Mouse (Mus musculus): ENCODE results near the gene Psmd7. TPM values are rescaled to one million over a fixed set of nuclear protein-coding genes. Genes with fewer than 3 reads are reported as not detected.

The Psmd7 gene
- polyA plus RNA-seq, 1 experiment from 2014 or later = 99.8 TPM

DNA sequence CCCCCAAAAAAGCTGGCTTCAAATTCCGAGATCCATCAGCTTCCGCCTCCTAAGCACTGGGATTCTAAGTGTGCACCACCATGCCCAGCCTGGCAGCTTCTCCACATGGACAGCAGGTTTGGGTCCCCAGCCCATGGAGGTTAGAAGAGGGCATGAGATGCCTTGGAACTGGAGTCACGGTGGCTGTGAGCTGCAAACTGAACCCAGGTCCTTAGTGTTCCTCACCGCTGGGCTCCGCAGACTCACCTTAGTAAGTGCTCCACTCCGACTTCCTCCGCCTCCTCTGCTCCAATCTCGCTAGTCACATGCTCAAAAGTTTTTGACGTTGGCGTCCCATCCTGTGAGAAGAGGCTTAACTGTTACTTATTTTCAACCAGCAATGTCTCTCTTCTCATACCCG, 6.1 kb downstream of the Psmd7 start:
- H3K27me3 ChIP-seq (ENCODE audit: control insufficient read depth, insufficient read depth, low read depth, low read length) = no peaks in the 10 kb centered on the region
- no peak overlapping the region for H3K4me3 ChIP-seq (ENCODE audit: low read depth, low read length)
- H3K27ac ChIP-seq (ENCODE audit: low read length) = no peak overlapping the region
- H3K9me3 ChIP-seq (replicated peaks; ENCODE audit: control insufficient read depth, low read length) = no peaks in the 10 kb centered on the region
- H3K4me1 ChIP-seq (ENCODE audit: control insufficient read depth, low read depth, low read length) = peaks cover 26% of the 10 kb centered on the region
- no peak overlapping the region for H3K9ac ChIP-seq (ENCODE audit: low read depth, low read length)
- no peak for ATAC-seq (ENCODE audit: low read depth)
- no peak overlapping the region for H3K4me2 ChIP-seq (ENCODE audit: low read depth, low read length)
- H3K36me3 ChIP-seq (ENCODE audit: control insufficient read depth, insufficient read depth) = peaks cover 56% of the 10 kb centered on the region
- WGBS (ENCODE audit: insufficient replicate concordance) = 86% methylated on average over 11 of the region's 11 CpGs

GRCm38 (mm10) chr8:107581536-107581935, 6.7 kb downstream of the Psmd7 start:
- no peak overlapping the region for H3K27ac ChIP-seq (ENCODE audit: low read length)
- WGBS (ENCODE audit: insufficient replicate concordance) = 89% methylated on average over 4 of the region's 4 CpGs
- H3K4me2 ChIP-seq (ENCODE audit: low read depth, low read length) = no peak overlapping the region
- H3K4me3 ChIP-seq (ENCODE audit: low read depth, low read length) = no peak overlapping the region
- no peak for ATAC-seq (ENCODE audit: low read depth)
- peaks cover 56% of the 10 kb centered on the region for H3K36me3 ChIP-seq (ENCODE audit: control insufficient read depth, insufficient read depth)
- peaks cover 27% of the 10 kb centered on the region for H3K4me1 ChIP-seq (ENCODE audit: control insufficient read depth, low read depth, low read length)
- H3K9me3 ChIP-seq (replicated peaks; ENCODE audit: control insufficient read depth, low read length) = no peaks in the 10 kb centered on the region
- no peak overlapping the region for H3K9ac ChIP-seq (ENCODE audit: low read depth, low read length)
- H3K27me3 ChIP-seq (ENCODE audit: control insufficient read depth, insufficient read depth, low read depth, low read length) = no peaks in the 10 kb centered on the region

GRCm38 (mm10) chr8:107580879-107581278, 7.4 kb downstream of the Psmd7 start:
- Histone ChIP-seq H3K36me3 (ENCODE audit: control insufficient read depth, insufficient read depth) (peaks cover 56% of the 10 kb centered on the region), H3K4me3 (ENCODE audit: low read depth, low read length) (no peak overlapping the region), H3K27ac (ENCODE audit: low read length) (no peak overlapping the region), H3K9ac (ENCODE audit: low read depth, low read length) (no peak overlapping the region), H3K4me2 (ENCODE audit: low read depth, low read length) (no peak overlapping the region), H3K4me1 (ENCODE audit: control insufficient read depth, low read depth, low read length) (peaks cover 24% of the 10 kb centered on the region), H3K9me3 (replicated peaks; ENCODE audit: control insufficient read depth, low read length) (no peaks in the 10 kb centered on the region), H3K27me3 (ENCODE audit: control insufficient read depth, insufficient read depth, low read depth, low read length) (no peaks in the 10 kb centered on the region)
- WGBS (ENCODE audit: insufficient replicate concordance) = 87% methylated on average over 13 of the region's 13 CpGs
- no peak for ATAC-seq (ENCODE audit: low read depth)

GRCm38 (mm10) chr8:107578541-107578940, 9.7 kb downstream of the Psmd7 start:
- Histone ChIP-seq H3K4me1 (ENCODE audit: control insufficient read depth, low read depth, low read length) (peaks cover 22% of the 10 kb centered on the region), H3K9ac (ENCODE audit: low read depth, low read length) (no peak overlapping the region), H3K9me3 (replicated peaks; ENCODE audit: control insufficient read depth, low read length) (no peaks in the 10 kb centered on the region), H3K4me2 (ENCODE audit: low read depth, low read length) (no peak overlapping the region), H3K27me3 (ENCODE audit: control insufficient read depth, insufficient read depth, low read depth, low read length) (no peaks in the 10 kb centered on the region), H3K4me3 (ENCODE audit: low read depth, low read length) (no peak overlapping the region), H3K36me3 (ENCODE audit: control insufficient read depth, insufficient read depth) (peaks cover 39% of the 10 kb centered on the region), H3K27ac (ENCODE audit: low read length) (peak overlapping the region; percentile 36)
- WGBS (ENCODE audit: insufficient replicate concordance) = 71% methylated on average over 8 of the region's 8 CpGs
- no peak for ATAC-seq (ENCODE audit: low read depth)

DNA sequence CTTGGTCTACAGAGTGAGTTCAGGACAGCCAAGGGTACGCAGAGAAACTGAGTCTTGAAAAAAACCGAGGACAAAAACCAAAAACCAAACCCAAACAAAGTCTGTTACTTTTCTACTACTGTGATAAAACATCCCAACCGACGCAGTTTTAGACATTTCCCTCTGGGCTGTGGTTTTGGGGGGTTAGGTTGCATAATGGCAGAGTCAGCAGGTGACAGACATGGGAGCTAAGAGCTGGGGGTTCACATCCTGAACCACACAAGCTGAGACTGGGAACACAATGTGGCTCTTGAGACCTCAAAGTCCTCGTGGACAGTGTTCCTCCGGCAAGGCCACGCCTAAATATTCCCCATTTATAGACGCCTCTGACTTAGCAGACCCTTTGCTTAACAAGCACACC, 10.1 kb downstream of the Psmd7 start:
- peak overlapping the region; percentile 66 for H3K27ac ChIP-seq (ENCODE audit: low read length)
- no peaks in the 10 kb centered on the region for H3K27me3 ChIP-seq (ENCODE audit: control insufficient read depth, insufficient read depth, low read depth, low read length)
- H3K4me3 ChIP-seq (ENCODE audit: low read depth, low read length) = no peak overlapping the region
- H3K9ac ChIP-seq (ENCODE audit: low read depth, low read length) = no peak overlapping the region
- no peaks in the 10 kb centered on the region for H3K9me3 ChIP-seq (replicated peaks; ENCODE audit: control insufficient read depth, low read length)
- H3K4me2 ChIP-seq (ENCODE audit: low read depth, low read length) = no peak overlapping the region
- H3K4me1 ChIP-seq (ENCODE audit: control insufficient read depth, low read depth, low read length) = peaks cover 22% of the 10 kb centered on the region
- 32% methylated on average over 8 of the region's 8 CpGs for WGBS (ENCODE audit: insufficient replicate concordance)
- peaks cover 35% of the 10 kb centered on the region for H3K36me3 ChIP-seq (ENCODE audit: control insufficient read depth, insufficient read depth)
- no peak for ATAC-seq (ENCODE audit: low read depth)

DNA sequence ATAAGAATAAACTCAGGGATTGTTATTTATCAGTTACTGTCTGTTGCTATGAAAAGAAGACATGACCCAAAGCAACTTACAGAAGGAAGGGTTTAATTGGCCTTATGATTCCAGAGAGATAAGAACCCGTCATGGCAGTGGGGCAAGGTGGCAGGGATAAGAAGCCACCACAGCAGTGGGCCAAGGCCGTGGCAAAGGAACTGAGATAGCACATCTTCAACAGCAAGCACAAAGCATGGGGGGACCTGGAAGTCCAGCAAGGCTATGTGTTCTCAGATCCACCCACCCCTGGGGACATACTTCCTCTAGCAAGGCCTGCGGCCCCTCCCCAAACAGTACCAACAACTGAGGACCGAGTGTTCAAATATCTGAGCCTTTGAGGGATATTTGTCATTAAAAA, 10.6 kb downstream of the Psmd7 start:
- Histone ChIP-seq H3K9ac (ENCODE audit: low read depth, low read length) (0 out of 2 replicates have a peak overlapping the region, but pooled peaks have one; percentile 8), H3K9me3 (replicated peaks; ENCODE audit: control insufficient read depth, low read length) (no peaks in the 10 kb centered on the region), H3K4me3 (ENCODE audit: low read depth, low read length) (no peak overlapping the region), H3K4me2 (ENCODE audit: low read depth, low read length) (0 out of 2 replicates have a peak overlapping the region, but pooled peaks have one; percentile 6), H3K36me3 (ENCODE audit: control insufficient read depth, insufficient read depth) (peaks cover 30% of the 10 kb centered on the region), H3K27ac (ENCODE audit: low read length) (peak overlapping the region; percentile 66), H3K27me3 (ENCODE audit: control insufficient read depth, insufficient read depth, low read depth, low read length) (no peaks in the 10 kb centered on the region), H3K4me1 (ENCODE audit: control insufficient read depth, low read depth, low read length) (peaks cover 22% of the 10 kb centered on the region)
- peak; percentile 85 for ATAC-seq (ENCODE audit: low read depth)
- WGBS (ENCODE audit: insufficient replicate concordance) = 20% methylated on average over 4 of the region's 4 CpGs

GRCm38 (mm10) chr8:107576702-107577101, 11.6 kb downstream of the Psmd7 start:
- Histone ChIP-seq H3K27me3 (ENCODE audit: control insufficient read depth, insufficient read depth, low read depth, low read length) (no peaks in the 10 kb centered on the region), H3K9me3 (replicated peaks; ENCODE audit: control insufficient read depth, low read length) (no peaks in the 10 kb centered on the region), H3K4me3 (ENCODE audit: low read depth, low read length) (peak overlapping the region; percentile 29), H3K4me1 (ENCODE audit: control insufficient read depth, low read depth, low read length) (peaks cover 22% of the 10 kb centered on the region), H3K9ac (ENCODE audit: low read depth, low read length) (no peak overlapping the region), H3K4me2 (ENCODE audit: low read depth, low read length) (peak overlapping the region; percentile 35), H3K36me3 (ENCODE audit: control insufficient read depth, insufficient read depth) (peaks cover 21% of the 10 kb centered on the region), H3K27ac (ENCODE audit: low read length) (no peak overlapping the region)
- peak; percentile 44; the same call in 1 of the 2 replicates for ATAC-seq (ENCODE audit: low read depth)
- 10% methylated on average over 10 of the region's 10 CpGs for WGBS (ENCODE audit: insufficient replicate concordance)

GRCm38 (mm10) chr8:107574771-107575170, 13.5 kb downstream of the Psmd7 start:
- H3K4me1 ChIP-seq (ENCODE audit: control insufficient read depth, low read depth, low read length) = peaks cover 22% of the 10 kb centered on the region
- WGBS (ENCODE audit: insufficient replicate concordance) = 80% methylated on average over 3 of the region's 3 CpGs
- H3K9ac ChIP-seq (ENCODE audit: low read depth, low read length) = no peak overlapping the region
- no peak for ATAC-seq (ENCODE audit: low read depth)
- H3K4me3 ChIP-seq (ENCODE audit: low read depth, low read length) = no peak overlapping the region
- peaks cover 2% of the 10 kb centered on the region for H3K36me3 ChIP-seq (ENCODE audit: control insufficient read depth, insufficient read depth)
- no peak overlapping the region for H3K27ac ChIP-seq (ENCODE audit: low read length)
- H3K9me3 ChIP-seq (replicated peaks; ENCODE audit: control insufficient read depth, low read length) = no peaks in the 10 kb centered on the region
- no peaks in the 10 kb centered on the region for H3K27me3 ChIP-seq (ENCODE audit: control insufficient read depth, insufficient read depth, low read depth, low read length)
- H3K4me2 ChIP-seq (ENCODE audit: low read depth, low read length) = no peak overlapping the region

DNA sequence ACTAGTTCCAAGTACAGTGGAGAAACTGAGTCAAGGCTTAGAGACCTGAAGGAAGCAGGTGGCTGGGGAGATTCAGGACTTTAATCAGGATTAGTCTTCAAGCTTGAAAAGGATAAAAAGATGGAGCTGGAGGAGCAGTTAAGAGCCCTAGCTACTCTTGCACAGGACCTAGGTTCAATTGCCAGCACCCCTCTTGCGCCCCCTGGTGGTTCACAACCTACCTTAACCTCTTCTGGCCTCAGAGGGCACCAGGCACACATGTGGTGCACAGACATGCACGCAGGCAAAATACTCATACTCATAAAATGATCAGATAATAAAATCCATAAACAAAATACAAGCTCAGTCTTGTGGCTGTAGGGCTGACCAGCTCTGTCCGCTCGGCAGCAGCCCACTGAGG, 15.8 kb downstream of the Psmd7 start:
- 52% methylated on average over 4 of the region's 4 CpGs for WGBS (ENCODE audit: insufficient replicate concordance)

More for the DNA sequence above, 15.8 kb downstream of the Psmd7 start:
- Histone ChIP-seq H3K27ac (ENCODE audit: low read length) (no peak overlapping the region), H3K27me3 (ENCODE audit: control insufficient read depth, insufficient read depth, low read depth, low read length) (no peaks in the 10 kb centered on the region), H3K4me1 (ENCODE audit: control insufficient read depth, low read depth, low read length) (peaks cover 11% of the 10 kb centered on the region), H3K4me3 (ENCODE audit: low read depth, low read length) (no peak overlapping the region), H3K9me3 (replicated peaks; ENCODE audit: control insufficient read depth, low read length) (no peaks in the 10 kb centered on the region), H3K36me3 (ENCODE audit: control insufficient read depth, insufficient read depth) (no peaks in the 10 kb centered on the region), H3K4me2 (ENCODE audit: low read depth, low read length) (no peak overlapping the region), H3K9ac (ENCODE audit: low read depth, low read length) (no peak overlapping the region)
- ATAC-seq (ENCODE audit: low read depth) = no peak

Measured in liver, embryonic 16.5 days (tissue).